Mouse (Mus musculus): Measurements from ENCODE around the gene Col4a3bp.

GRCm38 (mm10) chr13:96547250-96547649 is 4.8 kb downstream of the Col4a3bp start:
- TF ChIP-seq CTCF (IDR thresholded peaks at IDR 0.05; ENCODE audit: low read depth) (no peak), EP300 (IDR thresholded peaks at IDR 0.05; ENCODE audit: low read depth) (no peak)

All from liver, embryonic 14.5 days (tissue).